Mouse (Mus musculus) liver, embryonic 13.5 days (tissue): Measurements from ENCODE around the gene Phgr1. TPM values are rescaled to one million over a fixed set of nuclear protein-coding genes. Genes with fewer than 3 reads are reported as not detected.
A peak's percentile ranks its signal among the peaks of the same experiment; 100 is the strongest.

Experiments
- ATAC-seq: fragments of 200-750 bp; cut with Nextera tagmentation; 2 replicates; pipeline ENCODE4 v1.8.0; 2017; ENCODE audit warnings: low read depth, mild to moderate bottlenecking, moderate number of reproducible peaks, moderate library complexity
- DNase-seq: peaks from one replicate; pipeline ENCODE4 v3.0.0; 2022
- H3K27ac ChIP-seq: fragments of 300-500 bp; sonication (generic); 2 replicates; pipeline ENCODE4 v1.5.1; 2015; ENCODE audit warnings: moderate library complexity, mild to moderate bottlenecking, inconsistent platforms
- H3K27me3 ChIP-seq: fragments of 300-500 bp; sonication (generic); 2 replicates; pipeline ENCODE4 v1.6.1; 2015; ENCODE audit warnings: mild to moderate bottlenecking, inconsistent platforms
- H3K36me3 ChIP-seq: fragments of 300-500 bp; sonication (generic); 2 replicates; pipeline ENCODE4 v1.6.1; 2015; ENCODE audit warnings: mild to moderate bottlenecking, inconsistent platforms
- H3K4me1 ChIP-seq: fragments of 300-500 bp; sonication (generic); replicated peaks from 2 replicates; pipeline ENCODE4 v1.6.1; 2015; ENCODE audit warnings: inconsistent platforms
- H3K4me2 ChIP-seq: fragments of 300-500 bp; sonication (generic); 2 replicates; pipeline ENCODE4 v1.6.1; 2015; ENCODE audit warnings: inconsistent platforms, mild to moderate bottlenecking, moderate library complexity
- H3K4me3 ChIP-seq: fragments of 300-500 bp; sonication (generic); replicated peaks from 2 replicates; pipeline ENCODE4 v1.5.1; 2015; ENCODE audit warnings: mild to moderate bottlenecking, inconsistent platforms
- H3K9ac ChIP-seq: fragments of 300-500 bp; sonication (generic); 2 replicates; pipeline ENCODE4 v1.6.1; 2015; ENCODE audit warnings: mild to moderate bottlenecking, inconsistent platforms
- H3K9me3 ChIP-seq: fragments of 300-500 bp; sonication (generic); replicated peaks from 2 replicates; pipeline ENCODE4 v1.6.1; 2016; ENCODE audit warnings: inconsistent platforms
- WGBS: fragments of 180-500 bp; shearing (Covaris S2); methylation state at CpG from one replicate; pipeline ENCODE4 v1.1.7; 2015; ENCODE audit not compliant: insufficient replicate concordance; 5-methylcytosine and 5-hydroxymethylcytosine counted together
- polyA plus RNA-seq: library from polyadenylated mRNA; unstranded; fragments of >200 nt; fragmentation: Nextera tagmentation; extraction: Ambion mirVana; gene quantifications from 2 replicates; pipeline ENCODE4 v1.2.1, GENCODE M21; 2015

The Phgr1 gene
- not detected in 2 replicates for polyA plus RNA-seq

DNA sequence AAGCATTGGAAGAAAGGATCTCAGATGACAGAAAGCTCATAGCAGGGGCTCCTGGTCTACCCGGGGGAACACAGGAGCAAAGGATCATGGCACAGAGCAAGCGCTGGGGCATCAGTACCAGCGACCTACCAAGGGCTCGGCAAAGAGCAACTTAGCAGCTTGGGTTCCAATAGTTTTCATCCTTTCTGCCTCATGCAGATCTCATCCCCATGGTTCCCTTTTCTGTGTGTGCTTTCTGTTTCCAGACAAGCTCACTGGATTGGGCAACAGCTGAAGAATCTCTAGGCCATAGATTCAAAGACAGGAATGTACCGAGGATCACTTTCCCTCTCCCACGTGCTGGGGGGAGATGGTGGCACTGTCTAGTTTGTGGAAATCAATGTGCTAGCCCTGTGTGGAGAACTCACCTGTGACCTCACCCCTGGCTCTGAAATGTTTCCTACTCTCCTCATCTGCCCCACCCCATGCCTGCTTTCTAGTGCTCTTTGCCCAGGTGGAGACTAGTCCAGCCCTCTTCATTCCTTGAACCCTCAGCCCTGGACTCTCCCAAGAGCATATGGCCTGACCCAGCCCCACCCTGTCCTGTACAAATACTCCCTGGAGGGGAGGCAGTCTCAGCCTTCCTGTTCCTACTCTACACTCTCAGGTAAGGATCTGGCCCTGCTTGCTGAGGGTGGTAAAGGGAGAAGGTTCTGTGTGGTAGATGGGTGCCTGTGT lies at the start of gene Phgr1:
Gene Phgr1 (plus strand): TSS at position 612 of the 717 bp plus-strand sequence.
- Histone ChIP-seq H3K4me1 (no peaks in the 10 kb centered on the region), H3K9ac (no peak within 1 kb of the TSS), H3K4me3 (no peak within 1 kb of the TSS), H3K4me2 (no peak within 1 kb of the TSS), H3K27me3 (0 out of 2 replicates have a peak, but pooled peaks cover 7% of the 10 kb centered on the region), H3K9me3 (no peaks in the 10 kb centered on the region), H3K36me3 (no peaks in the 10 kb centered on the region), H3K27ac (no peak within 1 kb of the TSS)
- 67% methylated on average over 6 of the region's 6 CpGs for WGBS
- ATAC-seq (no peak), DNase-seq (no peak)

DNA sequence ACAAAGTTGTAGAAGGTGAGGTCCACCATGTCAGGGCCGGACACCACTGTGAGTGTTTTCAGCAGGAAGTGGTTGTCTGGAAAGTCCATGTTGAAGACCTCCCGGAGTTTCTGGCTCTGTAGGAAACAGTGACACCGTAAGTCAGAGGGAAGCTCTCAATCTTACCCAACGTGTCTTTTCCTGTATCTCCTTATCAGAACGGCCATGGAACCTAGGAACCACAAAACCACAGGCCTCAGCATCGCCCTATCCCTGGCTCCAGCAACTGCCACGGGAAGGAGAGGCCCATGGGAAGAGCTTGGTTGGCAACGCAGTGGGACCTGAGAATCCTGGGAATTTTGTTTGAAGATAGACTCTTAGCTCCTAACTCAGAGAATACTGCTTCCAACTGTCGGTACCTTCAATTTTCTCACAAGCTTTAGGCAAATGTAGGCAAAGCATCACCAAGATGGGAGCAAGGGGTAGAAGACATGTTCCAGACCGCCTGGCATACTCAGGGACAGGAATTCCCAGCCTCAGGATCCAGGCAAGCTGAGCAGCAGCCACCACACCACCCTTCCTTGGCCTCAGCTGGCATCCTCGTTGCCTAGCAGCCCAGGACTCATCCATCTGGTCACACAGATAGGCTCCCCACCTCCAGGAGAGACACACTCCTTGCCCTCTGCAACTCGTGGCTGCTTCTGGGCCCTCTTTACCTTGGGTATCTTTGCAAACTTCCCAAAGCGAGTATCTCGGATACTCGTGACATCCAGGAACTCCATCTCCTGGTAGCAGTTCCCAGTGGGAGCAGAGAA lies 48.7 kb upstream of the Phgr1 start:
- Histone ChIP-seq H3K9ac (no peak overlapping the region), H3K9me3 (no peaks in the 10 kb centered on the region), H3K27ac (no peak overlapping the region), H3K36me3 (0 out of 2 replicates have a peak, but pooled peaks cover 1% of the 10 kb centered on the region), H3K4me2 (no peak overlapping the region), H3K27me3 (peaks cover 31% of the 10 kb centered on the region), H3K4me3 (no peak overlapping the region), H3K4me1 (peaks cover 32% of the 10 kb centered on the region)
- 24% methylated on average over 15 of the region's 15 CpGs for WGBS
- DNase-seq, result no peak
- ATAC-seq, result peak; percentile 69

DNA sequence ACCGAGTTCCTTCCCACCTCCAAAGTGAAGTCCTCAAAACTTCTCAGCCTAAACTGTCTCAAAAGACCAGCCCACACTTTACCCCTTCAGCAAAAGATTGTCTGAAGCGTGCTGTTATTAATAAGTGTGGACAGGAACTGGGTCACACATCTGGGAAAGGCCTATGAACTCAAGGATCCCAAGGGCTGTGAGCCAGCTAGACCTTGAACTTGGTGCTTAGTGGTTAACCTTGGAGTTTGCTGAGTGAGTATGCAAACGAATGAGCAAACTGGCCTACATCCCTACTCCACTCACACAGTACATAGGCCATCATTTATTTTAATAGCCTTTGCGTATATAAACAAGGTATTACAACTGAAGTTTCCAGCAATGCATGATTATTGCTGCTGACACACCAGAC lies 47.1 kb upstream of the Phgr1 start:
- 61% methylated on average over 4 of the region's 4 CpGs for WGBS

DNA sequence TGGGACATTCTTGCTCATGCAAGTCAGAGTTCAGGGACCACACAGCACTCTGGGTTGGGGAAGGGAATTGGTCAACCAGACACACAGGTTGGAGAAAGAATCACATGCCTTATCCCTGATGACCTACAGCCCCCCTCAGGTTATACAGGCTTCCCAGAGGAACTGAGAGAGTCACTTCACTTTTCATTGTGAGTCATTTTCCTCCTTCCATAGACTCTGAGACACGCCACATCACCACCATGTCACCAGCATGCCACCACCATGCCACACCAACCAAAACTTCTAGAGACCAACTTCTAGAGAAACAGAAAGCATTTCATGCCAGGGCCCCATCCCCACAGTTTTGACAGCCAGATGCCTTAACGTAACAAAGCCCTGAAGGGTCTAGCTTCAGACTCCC lies 45.7 kb upstream of the Phgr1 start:
- Histone ChIP-seq H3K9me3 (no peaks in the 10 kb centered on the region), H3K4me2 (peak overlapping the region; percentile 46), H3K4me1 (peaks cover 46% of the 10 kb centered on the region), H3K4me3 (peak overlapping the region; percentile 19; the same call in 1 of the 2 replicates), H3K27me3 (peaks cover 42% of the 10 kb centered on the region), H3K9ac (no peak overlapping the region), H3K27ac (no peak overlapping the region), H3K36me3 (no peaks in the 10 kb centered on the region)
- WGBS, result 58% methylated on average over 2 of the region's 2 CpGs
- DNase-seq (no peak), ATAC-seq (no peak)

More for the DNA sequence above, 47.1 kb upstream of the Phgr1 start:
- Histone ChIP-seq H3K9me3 (no peaks in the 10 kb centered on the region), H3K36me3 (no peaks in the 10 kb centered on the region), H3K27me3 (peaks cover 37% of the 10 kb centered on the region), H3K4me1 (peaks cover 43% of the 10 kb centered on the region), H3K4me3 (no peak overlapping the region), H3K27ac (no peak overlapping the region), H3K9ac (no peak overlapping the region), H3K4me2 (no peak overlapping the region)
- ATAC-seq (no peak), DNase-seq (no peak)

DNA sequence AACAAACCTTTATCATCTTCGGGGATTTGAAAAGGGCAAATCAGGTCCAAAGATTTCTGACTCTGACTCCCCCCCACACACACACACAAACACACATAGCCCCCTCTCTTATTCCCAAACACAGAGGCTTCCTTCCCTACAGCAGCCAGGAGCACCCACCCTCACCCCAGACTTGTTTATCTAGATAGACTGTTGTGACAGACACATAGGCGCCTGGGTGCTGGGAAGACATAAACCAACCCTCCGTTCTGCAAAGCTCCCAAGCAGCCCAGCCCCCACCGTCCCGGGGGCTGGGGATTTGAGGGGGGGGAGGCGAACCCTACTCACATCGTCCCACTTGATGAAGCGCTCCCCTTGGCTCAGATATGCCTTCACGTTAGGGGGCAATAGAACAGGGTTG lies 44.7 kb upstream of the Phgr1 start:
- H3K4me3 ChIP-seq, result peak overlapping the region; percentile 19
- ATAC-seq, result no peak

DNA sequence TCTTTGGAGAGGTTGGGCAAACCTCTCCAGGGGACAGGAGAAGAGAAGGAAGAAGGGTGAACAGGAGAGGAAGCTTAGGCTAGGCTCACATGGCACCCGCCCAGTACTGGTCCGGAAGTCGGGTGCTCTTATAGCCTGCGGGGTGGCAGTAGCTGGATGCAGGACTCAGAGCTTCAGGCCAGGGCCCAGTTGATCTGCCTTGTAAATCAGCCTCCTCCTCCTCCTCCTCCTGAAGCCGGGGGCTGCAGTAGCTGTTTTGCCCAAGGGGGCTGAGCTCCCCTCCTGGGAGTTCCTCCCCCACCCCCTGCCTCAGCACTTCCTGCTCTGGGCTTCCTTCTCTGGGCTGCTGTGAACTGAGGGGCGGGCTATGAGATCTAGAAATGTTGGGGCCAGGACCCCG lies 44.2 kb upstream of the Phgr1 start, which contains the start of gene Plcb2:
Gene Plcb2 (minus strand): TSS at position 102 of the 400 bp plus-strand sequence.
- no peak for DNase-seq
- no peaks in the 10 kb centered on the region for H3K9me3 ChIP-seq
- peaks cover 41% of the 10 kb centered on the region for H3K4me1 ChIP-seq
- H3K9ac ChIP-seq, result peak within 1 kb of the TSS; percentile 34
- peak within 1 kb of the TSS; percentile 46 for H3K4me2 ChIP-seq
- ATAC-seq, result peak; percentile 39; the same call in 1 of the 2 replicates
- peak within 1 kb of the TSS; percentile 19 for H3K4me3 ChIP-seq
- peaks cover 33% of the 10 kb centered on the region for H3K27me3 ChIP-seq
- H3K36me3 ChIP-seq, result no peaks in the 10 kb centered on the region
- H3K27ac ChIP-seq, result peak within 1 kb of the TSS; percentile 59
- 8% methylated on average over 7 of the region's 7 CpGs for WGBS

More for the DNA sequence above, 44.7 kb upstream of the Phgr1 start:
- peak overlapping the region; percentile 46 for H3K4me2 ChIP-seq
- WGBS, result 5% methylated on average over 9 of the region's 9 CpGs
- no peaks in the 10 kb centered on the region for H3K9me3 ChIP-seq
- H3K27me3 ChIP-seq, result peaks cover 37% of the 10 kb centered on the region
- peaks cover 43% of the 10 kb centered on the region for H3K4me1 ChIP-seq
- DNase-seq, result no peak
- H3K9ac ChIP-seq, result peak overlapping the region; percentile 34; the same call in 1 of the 2 replicates
- H3K27ac ChIP-seq, result peak overlapping the region; percentile 59
- no peaks in the 10 kb centered on the region for H3K36me3 ChIP-seq

DNA sequence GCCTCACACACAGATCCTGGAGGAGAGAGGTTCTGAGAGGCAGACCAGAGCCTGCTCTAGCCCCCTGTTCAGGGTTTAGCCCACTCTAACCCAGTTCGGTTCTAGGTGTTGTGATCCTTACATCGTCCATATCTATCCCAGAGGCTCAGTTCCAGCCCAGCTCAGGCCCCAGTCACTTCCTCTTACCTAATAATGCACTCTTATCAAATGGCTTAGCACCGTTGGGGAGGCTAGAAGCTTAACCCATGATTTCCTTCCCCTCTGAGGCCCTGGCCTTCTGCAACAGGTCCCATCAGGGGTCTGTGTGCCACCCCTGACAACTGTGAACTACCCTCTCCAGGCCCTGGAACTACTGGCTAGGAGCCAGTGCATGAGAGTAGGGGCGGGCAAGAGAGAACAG lies 43.4 kb upstream of the Phgr1 start:
- Histone ChIP-seq H3K27ac (peak overlapping the region; percentile 59), H3K4me3 (no peak overlapping the region), H3K9me3 (no peaks in the 10 kb centered on the region), H3K4me1 (peaks cover 32% of the 10 kb centered on the region), H3K27me3 (peaks cover 37% of the 10 kb centered on the region), H3K9ac (no peak overlapping the region), H3K4me2 (no peak overlapping the region), H3K36me3 (no peaks in the 10 kb centered on the region)
- no peak; the same call in 1 of the 2 replicates for ATAC-seq
- WGBS, result 9% methylated on average over 4 of the region's 4 CpGs
- no peak for DNase-seq

DNA sequence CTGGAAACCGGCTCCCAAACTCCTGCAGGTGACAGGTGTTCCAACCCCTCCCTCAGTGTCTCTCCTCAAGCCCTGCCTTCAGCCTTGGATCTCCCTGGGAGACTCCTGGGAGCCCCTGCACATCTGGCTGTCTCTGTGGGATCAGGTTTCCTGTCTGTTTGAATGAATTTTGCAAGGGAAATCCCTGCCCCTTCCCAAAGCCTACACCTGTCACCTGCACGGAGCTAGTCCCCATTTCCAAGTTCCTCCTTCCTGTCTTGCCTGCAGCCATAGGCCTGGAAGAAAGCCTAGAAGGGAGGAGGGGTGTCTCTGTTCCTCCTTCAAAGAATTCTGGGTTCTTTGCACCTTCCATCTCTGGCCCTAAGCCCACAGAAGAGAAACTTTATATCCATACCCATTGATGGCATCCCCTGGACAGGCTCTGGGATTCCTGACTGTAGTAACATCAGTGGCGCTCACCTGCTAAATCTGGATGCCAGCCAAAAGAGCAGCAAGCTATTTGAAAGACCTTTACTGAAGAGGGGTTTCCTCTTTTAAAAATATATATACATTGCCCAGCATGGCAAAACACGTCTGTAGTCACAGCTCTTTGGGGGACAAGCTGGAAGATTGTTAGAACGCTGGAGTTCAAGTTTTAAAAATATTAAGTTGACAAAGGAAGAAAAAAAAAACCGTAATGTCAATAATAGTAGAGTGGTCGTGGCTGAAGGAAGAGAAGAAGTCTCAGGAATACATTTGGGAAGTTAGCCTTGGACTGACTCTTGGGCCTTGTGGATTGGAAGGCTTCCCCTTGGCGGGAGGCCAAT lies 42.5 kb upstream of the Phgr1 start:
- H3K36me3 ChIP-seq, result no peaks in the 10 kb centered on the region
- H3K9ac ChIP-seq, result no peak overlapping the region
- WGBS, result 27% methylated on average over 8 of the region's 8 CpGs
- H3K4me3 ChIP-seq, result no peak overlapping the region
- ATAC-seq, result no peak
- no peaks in the 10 kb centered on the region for H3K9me3 ChIP-seq
- no peak for DNase-seq
- no peak overlapping the region for H3K4me2 ChIP-seq
- peaks cover 27% of the 10 kb centered on the region for H3K4me1 ChIP-seq
- peaks cover 37% of the 10 kb centered on the region for H3K27me3 ChIP-seq
- no peak overlapping the region for H3K27ac ChIP-seq

DNA sequence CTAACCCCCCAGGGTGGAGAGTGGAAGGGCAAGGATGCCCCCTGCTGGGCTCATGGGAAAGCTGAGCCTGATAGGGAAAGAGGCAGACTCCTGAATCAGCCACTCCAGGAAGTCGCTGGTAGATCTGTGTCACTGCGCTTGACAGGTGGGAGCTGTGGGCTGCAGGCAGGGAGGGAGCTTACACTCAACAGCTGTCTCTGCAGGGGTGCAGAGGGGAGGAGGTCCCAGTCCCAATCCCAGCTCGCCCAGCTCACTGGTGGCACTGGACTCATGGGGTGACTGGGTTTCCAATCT lies 42.0 kb upstream of the Phgr1 start:
- Histone ChIP-seq H3K36me3 (no peaks in the 10 kb centered on the region), H3K27ac (no peak overlapping the region), H3K4me2 (no peak overlapping the region), H3K9ac (no peak overlapping the region), H3K4me1 (peaks cover 27% of the 10 kb centered on the region), H3K9me3 (no peaks in the 10 kb centered on the region), H3K4me3 (no peak overlapping the region), H3K27me3 (peaks cover 37% of the 10 kb centered on the region)
- ATAC-seq, result no peak
- WGBS, result 6% methylated on average over 3 of the region's 3 CpGs
- peak; percentile 32 for DNase-seq

DNA sequence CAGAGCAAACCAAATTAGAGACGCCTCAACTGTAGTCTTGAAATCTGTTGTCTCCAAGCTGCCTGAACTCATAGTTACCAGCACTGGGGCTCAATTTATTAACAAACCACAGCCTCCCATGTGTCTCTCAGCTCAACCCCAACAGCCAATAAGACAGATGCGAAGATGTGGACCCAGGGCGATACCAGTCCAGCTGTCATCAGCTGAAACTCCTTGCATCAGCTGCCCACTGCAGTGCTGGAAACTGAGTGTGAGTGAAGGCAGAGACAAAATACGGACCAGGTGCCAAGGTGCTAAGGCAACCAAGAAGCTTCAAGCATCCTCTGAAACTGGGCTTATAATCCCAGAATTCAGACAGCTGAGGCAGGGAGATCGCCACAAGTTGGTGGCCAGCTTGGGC lies 40.6 kb upstream of the Phgr1 start:
- Histone ChIP-seq H3K9ac (no peak overlapping the region), H3K36me3 (no peaks in the 10 kb centered on the region), H3K4me1 (peaks cover 27% of the 10 kb centered on the region), H3K9me3 (no peaks in the 10 kb centered on the region), H3K4me3 (no peak overlapping the region), H3K27me3 (peaks cover 42% of the 10 kb centered on the region), H3K4me2 (no peak overlapping the region), H3K27ac (no peak overlapping the region)
- 69% methylated on average over 5 of the region's 5 CpGs for WGBS
- ATAC-seq (no peak), DNase-seq (no peak)

DNA sequence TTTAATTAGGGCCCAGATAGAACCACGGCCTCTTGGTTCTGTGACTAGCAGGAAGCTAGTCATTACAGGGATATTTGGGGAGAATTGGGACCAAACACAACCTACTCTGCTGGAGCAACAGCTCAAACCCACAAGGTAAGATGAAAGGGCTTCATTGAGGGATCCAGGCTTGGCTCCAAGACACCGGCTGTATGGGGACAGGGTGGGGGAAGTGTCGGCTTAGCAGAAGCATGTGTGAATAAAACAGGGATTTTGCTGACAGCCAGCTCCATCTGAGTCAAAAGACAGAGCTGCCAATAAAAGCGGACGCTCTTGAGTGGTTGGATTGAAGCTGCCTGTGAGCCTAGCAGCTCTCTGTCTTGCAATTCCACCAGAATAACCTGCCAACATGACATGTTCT lies 39.2 kb upstream of the Phgr1 start:
- Histone ChIP-seq H3K27me3 (peaks cover 28% of the 10 kb centered on the region), H3K9ac (no peak overlapping the region), H3K4me1 (peaks cover 19% of the 10 kb centered on the region), H3K9me3 (no peaks in the 10 kb centered on the region), H3K4me3 (no peak overlapping the region), H3K36me3 (no peaks in the 10 kb centered on the region), H3K4me2 (no peak overlapping the region), H3K27ac (no peak overlapping the region)
- no peak for DNase-seq
- 71% methylated on average over 5 of the region's 5 CpGs for WGBS
- no peak for ATAC-seq
